Mouse (Mus musculus) ES-E14 (cell line): Measurements from ENCODE around the gene Trem3. TPM values are rescaled to one million over a fixed set of nuclear protein-coding genes. Genes with fewer than 3 reads are reported as not detected.

Experiments used
- DNase-seq: peaks from one replicate; pipeline ENCODE4 v3.0.0-alpha.2; 2013; ENCODE audit warnings: low read depth, low spot score
- H3K27ac ChIP-seq: 2 replicates; pipeline ENCODE4 v1.5.1; 2012; ENCODE audit warnings: low read depth, mild to moderate bottlenecking, low read length, moderate library complexity, mixed read lengths; ENCODE audit not compliant: poor library complexity, insufficient read depth, severe bottlenecking
- H3K36me3 ChIP-seq: 2 replicates; pipeline ENCODE4 v1.6.1; 2012; ENCODE audit warnings: mild to moderate bottlenecking, low read length, moderate library complexity, mixed read lengths; ENCODE audit not compliant: control insufficient read depth, poor library complexity, insufficient read depth, severe bottlenecking
- H3K4me1 ChIP-seq, 2 experiments: fragments of 150-350 bp in 1 of 2; sonication (generic) in 1 of 2; 2 replicates each; pipeline ENCODE4 v1.6.1; 2012; ENCODE audit warnings: low read length in 2 of 2, mild to moderate bottlenecking in 1 of 2, mixed read lengths in 1 of 2; ENCODE audit not compliant: control insufficient read depth in 2 of 2, insufficient read depth in 2 of 2, poor library complexity in 1 of 2
- H3K4me3 ChIP-seq, 2 experiments: fragments of 150-350 bp in 1 of 2; sonication (generic) in 1 of 2; 2 replicates each; pipeline ENCODE4 v1.5.1; 2012; ENCODE audit warnings: low read length in 2 of 2, low read depth in 1 of 2, mild to moderate bottlenecking in 1 of 2, mixed read lengths in 1 of 2; ENCODE audit not compliant: insufficient read depth in 1 of 2, poor library complexity in 1 of 2, severe bottlenecking in 1 of 2
- H3K9ac ChIP-seq: 2 replicates; pipeline ENCODE4 v1.6.1; 2012; ENCODE audit warnings: low read depth, mild to moderate bottlenecking, low read length, mixed read lengths; ENCODE audit not compliant: poor library complexity, insufficient read depth, severe bottlenecking
- H3K9me3 ChIP-seq: fragments of 150-350 bp; sonication (generic); 2 replicates; pipeline ENCODE4 v1.6.1; 2012; ENCODE audit warnings: low read depth, mild to moderate bottlenecking, low read length; ENCODE audit not compliant: control insufficient read depth, insufficient read depth
- CHD2 ChIP-seq: IDR thresholded peaks from 2 replicates; pipeline ENCODE4 v1.6.1; 2014; ENCODE audit warnings: mild to moderate bottlenecking, low read depth, low read length, inconsistent platforms
- HCFC1 ChIP-seq: IDR thresholded peaks from 2 replicates; pipeline ENCODE4 v1.6.1; 2012; ENCODE audit warnings: low read length, inconsistent platforms, borderline replicate concordance; ENCODE audit not compliant: insufficient read depth
- MAFK ChIP-seq: IDR thresholded peaks from 2 replicates; pipeline ENCODE4 v1.6.1; 2014; ENCODE audit warnings: mild to moderate bottlenecking, low read depth, low read length, inconsistent platforms; ENCODE audit not compliant: insufficient read depth
- ZC3H11A ChIP-seq: IDR thresholded peaks from 2 replicates; pipeline ENCODE4 v1.6.1; 2012; ENCODE audit warnings: low read depth, mild to moderate bottlenecking, inconsistent platforms, low read length, borderline replicate concordance
- ZNF384 ChIP-seq: IDR thresholded peaks from 2 replicates; pipeline ENCODE4 v1.6.1; 2012; ENCODE audit warnings: low read depth, low read length, inconsistent platforms
- in situ Hi-C, 2 experiments: fragments of 600-800 bp; cut with MboI; formaldehyde crosslinking; loops; one replicate each; pipeline ENCODE4 v1.15.1; 2025; ENCODE audit warnings: low sequenced_read_pairs in 2 of 2, inconsistent platforms in 1 of 2; ENCODE audit not compliant: unreplicated experiment in 2 of 2
- total RNA-seq: library from RNA; depleted of rRNA; stranded (reverse); fragments of 300-350 nt; gene quantifications from 2 replicates; pipeline ENCODE4 v1.2.3, GENCODE M21; 2012; rRNA removed

Gene Trem3
- total RNA-seq, 1 experiment = not detected

- Histone ChIP-seq H3K4me1 (peaks cover 0 to 13% of the 10 kb centered on the region in 2 experiments; a peak in 2 of 4 replicates), H3K36me3 (no peaks in the 10 kb centered on the region), H3K9me3 (no peaks in the 10 kb centered on the region), H3K27ac (no peak overlapping the region; the same call in 1 of the 2 replicates), H3K4me3 (no peak overlapping the region), H3K9ac (no peak overlapping the region)
- DNase-seq = no peak
- TF ChIP-seq ZC3H11A (no peak), ZNF384 (no peak), MAFK (no peak), HCFC1 (no peak), CHD2 (no peak)
- in situ Hi-C loops = no loop called here
Measured at GRCm38 (mm10) chr17:48300861-48301260, 53.3 kb downstream of the Trem3 start.

DNA sequence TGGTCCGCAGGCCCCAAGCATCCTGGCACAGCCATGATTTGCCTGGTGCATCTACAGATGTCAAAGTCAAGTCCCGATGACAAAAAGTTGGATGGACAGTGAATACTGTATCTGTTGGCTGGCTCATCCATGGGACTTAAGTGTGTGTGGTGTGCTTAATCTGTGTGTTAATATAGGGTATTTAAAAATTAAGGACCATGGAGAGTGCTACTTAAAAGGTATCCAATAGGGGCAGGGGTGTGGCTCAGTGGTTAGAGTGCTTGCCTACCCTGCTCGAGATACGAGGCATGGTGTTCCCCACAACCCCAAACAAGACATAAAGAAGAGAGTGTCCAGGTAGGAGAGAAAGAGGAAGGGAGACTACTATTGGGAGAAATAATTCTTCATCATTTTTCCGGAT, 54.2 kb downstream of the Trem3 start:
- Histone ChIP-seq H3K4me1 (peaks cover 0 to 13% of the 10 kb centered on the region in 2 experiments; a peak in 2 of 4 replicates), H3K9me3 (no peaks in the 10 kb centered on the region), H3K4me3 (no peak overlapping the region), H3K27ac (no peak overlapping the region), H3K36me3 (no peaks in the 10 kb centered on the region), H3K9ac (no peak overlapping the region)
- TF ChIP-seq HCFC1 (no peak), MAFK (no peak), ZC3H11A (no peak), CHD2 (no peak), ZNF384 (no peak)
- in situ Hi-C loops = no loop called here
- no peak for DNase-seq

Other genes with a start within 250 kb of the Trem3 start
- gene 1700122O11Rik, start 209.5 kb upstream of the Trem3 start, total RNA-seq = not detected in 2 replicates
- gene 1700067P10Rik, start 158.5 kb upstream of the Trem3 start, total RNA-seq = not detected in 2 replicates
- gene 9830107B12Rik, start 101.5 kb upstream of the Trem3 start, total RNA-seq = not detected in 2 replicates
- not detected in 2 replicates for gene A530064D06Rik, start 80.5 kb upstream of the Trem3 start, total RNA-seq
- not detected in 2 replicates for gene Trem1, start 15.0 kb upstream of the Trem3 start, total RNA-seq
- gene Treml4, start 16.5 kb downstream of the Trem3 start, total RNA-seq = 0.22 TPM in 1 of 2 replicates, not detected in the other
- 2.3 and 5.1 TPM in 2 replicates for gene Treml2, start 51.7 kb downstream of the Trem3 start, total RNA-seq
- 0.13 and 0.26 TPM in 2 replicates for gene B430306N03Rik, start 68.4 kb downstream of the Trem3 start, total RNA-seq
- 0.49 TPM in 1 of 2 replicates, not detected in the other for gene Trem2, start 98.6 kb downstream of the Trem3 start, total RNA-seq
- 0.40 TPM in 1 of 2 replicates, not detected in the other for gene Treml1, start 112.1 kb downstream of the Trem3 start, total RNA-seq
- 23.3 and 25.2 TPM in 2 replicates for gene Nfya, start 162.1 kb downstream of the Trem3 start, total RNA-seq
- 27.0 and 38.6 TPM in 2 replicates for gene Oard1, start 162.2 kb downstream of the Trem3 start, total RNA-seq
- 3.0 and 5.6 TPM in 2 replicates for gene Apobec2, start 185.2 kb downstream of the Trem3 start, total RNA-seq
- gene Tspo2, start 203.7 kb downstream of the Trem3 start, total RNA-seq = 0.16 TPM in 1 of 2 replicates, not detected in the other
- 1.2 and 3.2 TPM in 2 replicates for gene Unc5cl, start 207.1 kb downstream of the Trem3 start, total RNA-seq